Mouse (Mus musculus) retina, adult 2 months (tissue): ENCODE data around the gene Ly75.

Source experiments
- DNase-seq: peaks from one replicate; pipeline ENCODE4 v3.0.0-alpha.2; 2012; ENCODE audit warnings: low read depth, low spot score

Gene Ly75

DNA sequence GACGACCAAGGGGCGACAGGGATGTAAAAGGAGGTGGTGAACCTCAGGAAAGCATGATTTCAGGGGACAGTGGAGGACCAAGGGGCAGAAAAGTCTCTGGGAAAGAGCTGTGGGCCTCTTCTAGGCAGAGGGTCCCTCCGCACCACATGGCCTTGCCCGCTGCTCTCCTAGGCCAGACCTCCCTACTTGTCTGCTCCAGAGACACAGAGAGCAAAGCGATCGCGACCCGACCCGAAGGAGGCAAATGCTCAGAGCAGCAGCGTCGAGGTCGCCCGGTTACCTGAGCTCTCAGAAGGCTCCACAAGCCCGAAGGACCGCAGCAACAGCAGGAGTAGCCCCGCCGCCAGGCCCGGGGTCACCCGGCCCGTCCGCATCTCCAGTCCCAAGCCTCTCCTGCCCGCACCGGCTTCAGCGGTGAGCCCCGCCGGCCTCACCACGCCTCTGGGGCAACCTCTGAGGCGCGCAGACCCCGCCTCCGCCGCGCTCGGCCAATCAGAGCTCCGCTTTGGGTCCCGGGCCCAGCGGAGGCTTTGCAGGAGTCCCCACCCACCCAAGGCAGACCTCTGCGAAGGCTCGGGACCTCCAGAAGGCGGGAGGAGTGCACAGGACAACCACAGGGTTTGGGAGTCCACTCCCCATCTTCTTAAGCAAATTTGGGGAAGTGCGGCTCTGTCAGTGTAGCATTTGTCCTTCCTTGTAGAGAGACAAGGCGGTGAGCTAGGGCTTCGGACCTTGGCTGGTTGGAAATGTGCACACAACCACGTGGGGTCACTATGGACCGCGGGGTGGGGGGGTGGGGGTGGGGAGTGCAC is at the start of gene Ly75:
TSS of gene Ly75 (minus strand) at position 446 of the 812 bp plus-strand sequence.
- no peak for DNase-seq

DNA sequence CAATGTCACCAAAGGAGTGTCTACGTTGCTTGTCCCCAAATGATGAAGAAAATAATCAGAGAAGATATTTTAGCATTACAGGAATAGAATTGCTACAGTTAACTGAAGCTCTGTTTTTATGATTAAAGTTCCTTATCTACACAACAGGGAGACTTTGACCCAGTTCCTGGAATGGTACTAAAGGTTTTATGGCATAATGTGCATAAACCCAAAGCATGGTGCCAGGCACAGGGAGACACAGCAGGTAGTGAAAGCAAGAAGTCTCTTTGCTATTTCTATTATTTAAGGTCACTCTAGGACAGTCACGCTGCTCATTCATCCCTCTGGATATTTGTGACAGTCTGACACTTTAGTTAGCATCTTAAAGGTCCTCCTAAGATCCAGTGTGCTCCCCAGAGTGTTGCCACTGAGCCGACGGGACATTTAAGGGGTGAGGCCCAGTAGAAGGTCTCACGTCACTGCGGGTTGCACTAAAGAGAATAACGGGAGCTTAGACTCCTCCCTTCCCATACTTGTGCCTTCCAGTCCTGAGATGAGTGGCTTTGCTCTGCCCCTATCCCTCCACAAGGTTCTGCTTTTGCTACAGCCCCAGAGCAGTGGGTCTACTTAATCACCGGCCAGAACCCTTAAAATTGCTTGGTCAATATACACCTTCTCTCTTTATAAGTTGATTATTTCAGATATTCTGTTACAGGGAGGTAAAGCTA is 47.4 kb upstream of the Ly75 start:
- no peak for DNase-seq

DNA sequence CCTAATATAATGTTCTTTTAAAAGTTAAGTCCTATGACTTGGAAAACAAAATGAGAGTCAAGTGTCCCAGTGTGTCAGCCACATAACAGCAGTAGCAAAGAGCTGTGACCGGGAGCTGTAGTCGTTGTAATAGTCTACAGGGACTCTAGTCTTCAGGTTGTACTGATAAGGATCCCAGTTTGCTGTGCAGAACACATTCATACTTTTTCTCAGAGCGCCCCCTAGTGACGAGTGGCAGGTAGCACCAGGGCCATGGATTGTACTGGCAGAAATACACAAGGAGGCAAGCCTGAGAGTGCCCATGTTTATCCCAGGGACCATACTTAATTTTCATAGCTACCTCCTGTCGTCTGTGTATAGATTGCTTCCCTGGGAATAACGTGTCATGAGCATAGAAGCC is 35.0 kb upstream of the Ly75 start:
- DNase-seq, result peak; percentile 59

DNA sequence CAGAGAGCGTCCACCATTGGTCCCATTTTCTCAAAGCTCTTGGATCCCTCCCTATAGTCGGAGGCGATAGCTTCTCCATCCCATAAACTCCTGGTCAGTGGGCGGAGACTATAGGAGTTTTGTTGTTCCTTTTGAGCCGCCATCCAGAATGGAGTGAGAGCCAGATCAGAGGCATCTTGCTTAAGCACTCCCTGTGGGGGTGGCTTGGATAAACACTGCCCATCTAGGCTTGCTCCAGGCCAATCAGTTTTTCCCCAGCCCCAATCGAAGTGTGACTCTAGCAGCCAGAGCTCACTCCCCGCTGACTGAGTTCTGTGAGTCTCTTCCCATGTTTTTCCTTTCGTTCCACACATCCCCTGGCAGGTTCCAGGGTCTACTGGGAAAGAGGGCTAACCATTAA is 31.2 kb upstream of the Ly75 start:
- DNase-seq, result no peak

DNA sequence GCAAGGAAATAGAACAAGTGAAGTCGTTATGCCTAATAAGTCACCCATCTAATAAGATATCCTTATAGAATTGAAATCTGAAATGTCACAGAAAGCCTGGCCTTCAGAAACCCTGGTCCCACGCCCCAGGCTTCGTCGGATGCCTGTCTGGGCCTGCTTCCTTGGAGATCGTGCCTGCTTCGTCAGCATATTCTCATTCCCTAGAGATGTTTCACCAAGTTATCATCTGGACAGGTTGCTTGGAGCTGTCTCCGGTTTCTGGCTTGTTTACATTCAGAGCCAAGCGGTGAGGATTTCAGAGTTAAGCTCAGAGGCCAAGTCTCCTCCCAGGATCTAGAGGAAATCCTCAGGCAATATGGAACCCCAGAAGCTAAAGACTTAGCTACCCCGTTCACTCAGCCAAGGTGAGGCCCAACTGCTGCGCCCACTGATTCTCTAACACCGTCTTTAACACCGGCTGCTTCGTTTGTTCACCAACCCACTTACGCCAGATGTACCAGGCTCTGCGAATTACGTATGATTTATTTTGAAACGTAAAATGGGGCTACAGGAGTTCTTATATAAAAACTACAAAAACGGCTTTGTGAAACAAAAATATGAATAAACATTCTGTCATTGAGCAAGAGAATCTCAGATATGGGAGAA is 30.0 kb upstream of the Ly75 start:
- no peak for DNase-seq

DNA sequence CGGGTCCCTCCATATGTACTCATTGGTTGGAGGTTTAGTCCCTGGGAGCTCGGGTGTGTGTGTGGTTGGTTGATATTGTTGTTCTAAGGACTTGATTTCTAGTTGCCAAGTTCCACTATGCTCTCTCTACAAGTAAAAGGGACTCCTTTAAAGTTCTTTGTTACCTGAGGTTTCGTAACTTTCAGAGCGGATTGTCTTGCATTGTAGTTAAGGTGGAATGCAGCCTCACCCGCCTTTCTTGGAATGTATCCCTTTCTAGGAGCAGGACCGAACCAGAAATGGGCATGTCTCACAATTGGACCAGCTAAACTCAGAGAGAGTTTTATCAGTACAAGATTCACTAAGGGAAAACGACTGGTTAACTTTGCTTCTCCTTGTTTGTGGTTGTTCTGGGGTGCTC is 28.1 kb upstream of the Ly75 start:
- no peak for DNase-seq

DNA sequence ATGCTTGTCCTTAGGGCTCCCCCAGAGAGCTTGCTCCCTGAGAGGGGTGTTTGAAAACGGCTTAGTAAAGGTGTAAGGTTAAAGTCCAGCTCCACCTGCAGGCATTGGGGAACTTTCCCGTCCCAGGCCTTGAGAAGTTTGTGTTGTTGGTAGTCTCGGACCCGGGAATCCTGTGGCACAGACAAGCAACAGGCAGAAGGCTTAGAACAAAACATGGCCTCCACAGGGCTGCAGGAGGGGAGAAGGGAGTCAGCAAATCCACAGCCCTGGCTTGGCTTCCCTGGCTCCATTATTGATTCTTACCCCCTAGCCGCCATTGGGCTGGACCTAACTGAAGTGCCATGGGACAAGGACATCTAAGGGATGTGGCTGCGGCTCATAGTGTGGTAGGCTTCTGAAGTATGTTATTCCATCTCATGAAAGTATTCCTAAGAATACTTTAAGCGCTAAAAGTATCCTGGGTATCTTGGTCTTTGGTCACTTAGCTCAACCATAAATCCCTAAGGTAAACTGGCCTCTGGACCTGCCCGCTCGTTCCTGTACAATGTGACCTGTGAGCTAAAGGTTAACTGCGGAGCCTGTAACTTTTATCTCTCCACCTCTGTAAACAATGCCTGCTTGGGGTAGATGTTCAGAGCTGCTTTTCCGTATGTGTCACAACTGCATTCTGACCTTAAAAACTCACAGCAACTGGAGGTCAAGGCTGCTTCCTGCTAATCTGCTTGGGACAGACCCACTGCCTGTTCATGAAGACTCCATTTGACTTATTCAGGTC is 27.1 kb upstream of the Ly75 start:
- DNase-seq, result no peak

DNA sequence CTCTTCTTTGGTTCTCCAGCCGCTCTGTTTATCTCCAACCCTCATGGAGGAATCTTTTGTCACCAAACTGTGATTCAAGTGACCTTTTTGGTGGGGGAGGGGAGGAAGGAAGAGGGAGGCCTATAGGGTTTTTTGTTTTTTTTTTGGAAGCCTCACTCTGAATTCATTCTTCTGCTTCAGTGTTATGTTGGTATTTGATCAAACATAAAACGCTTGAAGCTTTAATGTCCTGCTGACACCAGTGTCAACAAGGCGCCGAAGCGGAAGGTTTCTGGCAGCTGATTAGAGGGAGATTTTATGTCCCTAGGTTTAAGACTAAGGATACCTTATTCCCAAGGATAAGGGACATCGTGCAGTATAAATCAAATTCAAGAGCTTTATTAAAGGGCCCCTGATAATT is 26.1 kb upstream of the Ly75 start:
- no peak for DNase-seq

DNA sequence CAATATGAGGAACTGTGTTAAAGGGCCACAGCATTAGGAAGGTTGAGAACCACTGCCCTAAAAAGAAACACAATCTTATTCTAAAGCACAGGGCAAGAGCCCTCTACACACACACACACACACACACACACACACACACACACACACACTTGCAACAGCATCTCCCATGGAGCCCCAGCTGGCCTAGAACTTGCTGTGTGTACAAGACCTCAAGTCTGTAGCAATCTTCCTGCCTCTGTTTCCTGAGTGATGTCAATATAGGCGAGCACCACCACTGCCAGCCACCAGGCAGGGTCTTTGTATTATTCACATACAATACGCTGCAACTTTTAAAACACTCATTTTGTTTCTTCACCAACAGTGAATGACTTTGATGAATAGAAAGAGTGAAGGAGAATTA is 24.3 kb upstream of the Ly75 start:
- DNase-seq, result no peak

DNA sequence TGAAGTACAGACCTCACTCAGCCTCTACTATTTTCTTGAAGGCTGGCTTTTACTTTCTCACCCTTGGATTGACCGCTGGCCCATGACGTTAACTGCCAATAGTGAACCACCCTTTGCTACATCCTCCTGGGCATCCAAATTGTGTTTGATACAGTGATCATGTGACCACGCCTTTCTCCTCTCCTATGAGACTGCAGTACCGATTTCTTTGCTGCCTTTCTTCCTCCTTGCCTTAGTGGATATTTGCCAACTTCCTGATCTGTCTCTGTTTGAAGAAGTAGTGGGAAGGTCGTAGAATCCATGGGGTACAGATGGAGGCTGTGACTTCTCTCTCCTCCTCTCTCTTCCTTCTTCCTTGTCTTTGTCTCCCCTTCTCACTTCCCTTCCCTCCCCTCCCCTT is 22.3 kb upstream of the Ly75 start:
- no peak for DNase-seq

DNA sequence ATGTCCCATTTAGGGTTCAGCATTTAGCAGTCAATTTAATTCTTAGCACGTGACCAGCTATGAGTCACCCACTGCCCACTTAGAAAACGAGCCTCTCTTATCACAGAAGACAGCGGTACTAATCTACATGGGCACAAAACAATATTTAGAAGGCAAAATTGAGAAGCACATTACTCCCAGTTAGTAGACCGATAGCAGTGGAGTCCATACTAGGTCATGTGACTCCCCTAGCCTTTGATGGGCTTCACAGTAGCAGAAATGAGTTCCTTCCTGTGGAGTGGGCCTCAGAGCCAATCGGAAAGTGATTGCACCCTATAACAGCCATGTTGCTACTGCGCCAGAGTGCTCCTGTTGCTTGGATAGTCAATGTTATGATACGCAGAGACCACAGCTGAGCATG is 21.7 kb upstream of the Ly75 start:
- no peak for DNase-seq

DNA sequence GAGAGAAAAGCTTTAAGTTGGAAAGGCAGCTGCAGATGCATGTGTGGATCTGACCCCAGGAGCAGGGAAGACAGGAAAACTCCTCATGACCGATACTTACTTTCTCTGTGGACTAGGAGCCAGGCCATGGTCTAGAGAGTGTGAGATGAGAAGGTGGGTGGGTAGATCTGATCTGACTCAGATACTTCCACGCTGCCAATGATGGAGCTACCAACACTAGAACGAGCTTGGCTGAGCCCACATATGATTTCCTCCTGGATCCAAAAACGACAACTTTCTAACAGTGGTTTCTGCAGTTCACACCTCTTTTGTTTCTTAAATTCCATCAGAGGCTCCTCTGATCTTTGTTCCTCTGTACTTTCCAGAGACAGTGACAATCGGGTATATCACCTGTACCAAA is 18.6 kb upstream of the Ly75 start:
- no peak for DNase-seq

DNA sequence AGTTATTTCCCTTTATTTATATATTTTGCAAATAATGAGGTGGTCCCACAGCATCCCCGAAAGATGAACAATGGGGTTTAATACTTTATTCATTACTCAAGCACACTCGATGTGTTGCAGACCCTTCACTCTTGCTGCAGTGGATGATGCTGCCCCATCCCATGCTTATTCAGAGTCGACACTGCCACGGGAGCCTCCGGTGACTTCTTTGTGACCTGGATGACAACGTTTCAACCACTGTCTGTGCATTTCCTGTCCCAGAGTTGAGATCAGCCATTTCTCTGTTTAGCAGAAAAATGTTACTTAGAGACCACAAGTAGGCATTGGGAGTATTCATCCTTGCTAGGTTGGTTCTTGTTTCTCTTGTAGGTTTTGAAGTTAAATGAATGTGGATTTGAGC is 10.7 kb upstream of the Ly75 start:
- no peak for DNase-seq

DNA sequence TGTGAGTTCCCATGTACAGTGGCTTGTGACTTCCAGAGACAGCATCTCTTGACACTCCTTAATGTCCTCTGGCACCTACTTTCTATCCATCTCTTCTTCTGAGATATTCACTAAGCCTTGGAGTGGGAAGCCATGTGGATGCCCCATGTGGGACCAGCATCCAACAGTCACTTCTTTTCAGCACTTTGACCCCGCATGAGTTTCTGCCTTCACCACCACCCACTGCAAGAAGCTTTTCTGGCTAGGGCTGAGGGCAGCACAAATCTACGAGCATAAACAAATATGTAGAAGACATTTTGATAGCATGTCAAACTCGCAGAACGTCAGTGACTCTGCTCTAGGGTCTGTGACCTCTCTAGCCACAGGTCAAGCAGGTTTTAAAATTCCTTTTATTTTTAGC is 9.2 kb upstream of the Ly75 start:
- DNase-seq, result no peak

DNA sequence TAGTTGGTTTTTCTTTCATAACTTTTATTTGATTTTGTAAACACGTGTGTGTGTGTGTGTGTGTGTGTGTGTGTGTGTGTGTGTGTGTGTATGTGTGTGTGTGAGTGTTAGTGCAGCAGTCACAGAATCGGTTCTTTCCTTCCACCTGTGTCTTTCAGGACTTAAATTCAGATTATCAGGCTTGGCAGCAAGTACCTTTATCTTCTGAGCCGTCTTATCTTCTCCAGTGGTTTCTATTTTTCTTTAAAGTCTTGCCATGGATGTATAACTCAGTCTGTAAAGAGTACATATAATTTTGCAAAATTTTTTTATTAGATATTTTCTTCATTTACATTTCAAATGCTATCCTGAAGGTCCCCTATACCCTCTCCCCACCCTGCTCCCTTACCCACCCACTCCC is 4.3 kb upstream of the Ly75 start:
- no peak for DNase-seq

DNA sequence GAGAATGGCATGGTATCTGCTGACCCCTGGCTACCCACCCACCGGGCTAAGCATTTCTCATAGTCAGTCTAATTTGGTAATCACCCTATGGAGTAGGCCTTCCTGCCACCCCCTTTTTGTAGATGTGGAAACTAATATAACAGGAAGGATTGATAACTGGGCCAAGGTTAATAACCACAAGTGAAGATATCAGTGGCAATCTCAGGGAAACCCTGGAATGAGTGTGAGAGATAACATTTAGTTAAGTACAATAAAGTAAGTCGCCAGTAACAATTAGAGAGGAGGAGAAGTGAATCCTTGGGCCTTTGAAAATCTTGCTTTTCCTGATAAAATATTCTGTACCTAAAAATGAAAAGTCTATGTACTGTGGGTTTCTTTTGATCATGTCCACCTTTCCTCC is 3.7 kb upstream of the Ly75 start:
- DNase-seq, result no peak

DNA sequence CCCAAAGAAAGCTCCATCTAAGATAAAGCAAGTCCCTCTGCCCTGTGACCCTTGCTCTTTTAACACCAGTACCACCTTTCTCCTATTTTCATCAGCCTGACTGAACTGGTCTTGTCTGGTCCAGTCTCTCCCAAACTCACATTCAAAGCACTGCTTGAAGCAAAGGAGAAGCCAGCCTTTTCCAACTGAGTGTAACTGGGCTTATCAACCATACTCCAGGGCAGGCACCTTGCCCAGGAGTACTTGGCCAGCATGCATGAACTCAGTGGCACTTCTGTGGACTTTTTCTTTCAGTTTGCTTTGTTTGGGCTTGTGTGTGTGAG is 1.6 kb upstream of the Ly75 start:
- DNase-seq, result no peak

DNA sequence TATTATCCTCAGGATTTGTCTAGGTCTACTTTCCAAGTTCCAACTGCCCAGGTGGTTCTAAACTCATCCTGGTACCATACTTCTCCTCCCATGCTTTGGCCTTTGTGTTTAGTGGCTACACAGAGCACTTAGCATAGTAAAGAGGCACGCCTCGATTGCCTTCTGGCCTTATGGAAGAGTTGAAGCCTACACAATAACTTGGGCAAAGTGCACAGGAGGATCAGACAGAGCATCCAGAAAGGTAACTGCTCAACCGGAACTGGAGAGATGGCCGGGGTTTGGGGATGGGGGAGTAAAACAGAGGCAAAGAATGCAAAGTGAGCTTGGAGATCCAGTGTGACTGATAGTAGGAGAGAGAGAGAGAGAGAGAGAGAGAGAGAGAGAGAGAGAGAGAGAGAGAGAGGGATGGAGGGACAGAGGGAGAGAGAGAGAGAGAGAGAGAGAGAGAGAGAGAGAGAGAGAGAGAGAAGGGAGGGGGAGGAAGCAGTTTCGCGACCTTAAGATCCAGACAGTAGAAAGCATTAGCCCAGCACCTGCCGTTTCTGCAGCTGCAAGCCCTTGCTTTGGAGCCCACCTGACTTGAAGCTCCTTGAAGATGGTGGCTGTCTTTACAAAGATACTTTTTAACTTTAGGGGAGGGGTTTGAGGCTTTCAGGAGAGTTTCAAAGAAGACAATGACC is 1.1 kb upstream of the Ly75 start:
- DNase-seq, result no peak

DNA sequence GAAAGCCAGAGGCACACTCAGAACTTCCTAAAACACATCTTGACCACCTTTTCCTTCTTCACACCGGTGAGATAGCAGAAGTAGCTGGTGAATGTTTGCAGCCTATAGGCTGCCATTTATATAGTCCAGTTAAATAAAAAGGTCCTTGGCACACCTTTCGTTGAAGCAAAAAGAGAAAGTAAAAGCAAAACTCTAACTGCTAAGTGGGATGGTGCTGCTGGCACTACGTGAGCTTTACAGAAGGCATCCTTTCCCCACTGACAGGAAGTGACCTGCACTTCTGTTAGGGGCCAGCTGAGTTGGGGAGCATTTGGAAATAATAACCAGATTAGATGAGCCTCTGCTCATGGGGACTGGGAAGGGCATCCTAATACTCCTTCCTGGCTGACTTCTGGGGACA is 757 bp downstream of the Ly75 start:
- no peak for DNase-seq

DNA sequence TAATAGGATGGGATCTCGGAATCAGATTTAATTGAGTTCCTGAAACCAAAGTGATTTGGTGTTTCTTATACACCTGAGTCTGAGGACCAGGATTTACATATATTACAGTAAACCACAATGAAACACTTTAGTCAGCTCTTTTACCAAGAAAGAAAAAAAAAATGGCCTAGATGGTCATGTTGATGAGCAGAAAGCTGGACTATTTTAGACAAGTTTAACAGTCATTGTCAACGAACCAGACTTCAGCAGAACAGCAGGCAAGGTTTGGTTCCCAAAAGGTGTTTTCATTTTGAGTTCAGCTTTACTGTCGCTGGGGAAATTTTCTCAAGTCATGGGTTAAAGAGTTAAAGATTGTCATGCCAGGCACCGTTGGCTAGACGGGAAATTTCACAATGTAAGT is 5.8 kb downstream of the Ly75 start:
- no peak for DNase-seq

DNA sequence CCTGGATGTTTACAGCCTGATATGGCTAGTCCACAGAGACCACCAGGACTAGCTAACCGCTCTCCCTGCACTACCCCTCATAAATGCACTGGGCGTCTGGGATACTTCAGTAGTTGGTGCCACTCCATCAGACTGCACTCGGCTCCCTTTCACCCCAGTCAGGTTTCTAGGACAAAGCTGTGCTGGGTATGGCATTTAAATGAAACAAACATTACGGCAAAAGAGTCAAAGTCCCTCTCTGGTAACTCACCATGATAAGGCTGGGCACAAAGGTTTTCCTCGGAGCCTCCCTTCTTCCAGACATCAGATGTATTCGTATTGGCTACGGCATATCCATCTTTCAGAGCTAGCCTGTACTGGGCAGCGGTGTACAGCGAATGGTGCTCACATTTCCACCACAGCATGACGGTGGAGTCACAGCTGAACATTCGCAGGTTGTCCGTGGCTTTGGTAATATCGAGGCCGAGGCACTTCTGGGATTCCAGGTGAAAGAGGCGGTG is 7.4 kb downstream of the Ly75 start:
- no peak for DNase-seq

DNA sequence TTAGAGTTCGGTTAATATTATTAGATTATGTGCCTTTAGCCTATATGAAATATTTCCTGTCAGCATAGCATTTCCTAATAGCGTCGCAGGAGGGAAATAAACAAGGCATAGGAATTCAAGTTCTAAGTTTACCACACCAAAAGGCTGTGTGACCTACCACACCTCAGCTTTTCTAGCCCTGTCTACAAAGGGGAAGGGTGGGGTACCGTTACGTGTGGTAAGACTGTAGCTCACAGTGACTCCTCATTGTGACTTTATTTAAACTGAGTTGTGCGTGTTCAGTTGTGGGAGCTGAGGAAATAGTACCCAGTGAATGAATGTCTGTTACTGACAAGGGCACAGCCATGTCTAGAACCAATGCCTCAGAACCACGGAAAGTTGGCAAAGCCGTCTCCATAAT is 8.0 kb downstream of the Ly75 start:
- no peak for DNase-seq
